Mouse (Mus musculus): ENCODE measurements at regions not wholly inside any gene's neighbourhood (a gene's known extent, or its start where the extent isn't known, plus 50 kb on each side); places are given as distances from the start of the nearest gene placed in this dataset.

DNA sequence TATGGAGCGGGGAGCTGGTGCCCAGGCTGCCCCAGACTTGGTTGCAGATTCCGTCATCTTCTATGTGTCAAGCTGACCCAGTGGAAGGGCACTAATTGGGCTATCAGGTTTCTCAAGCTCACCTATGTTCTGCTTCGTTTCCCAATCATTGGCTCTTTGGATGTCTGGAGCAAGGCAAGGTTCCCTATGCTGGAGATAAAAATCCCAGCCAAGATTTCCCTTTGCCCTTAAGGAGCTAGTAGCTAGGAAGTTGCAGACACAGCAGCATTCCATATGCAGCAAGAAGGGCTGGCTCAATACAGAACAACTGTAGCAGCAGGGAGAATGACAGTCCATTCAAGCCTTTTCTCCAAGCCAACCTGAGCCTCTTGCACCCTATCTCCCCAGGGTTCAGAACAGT lies 159.2 kb upstream of the Zfp706 start:
- no peak for DNase-seq (ENCODE audit: low read depth, low spot score)

DNA sequence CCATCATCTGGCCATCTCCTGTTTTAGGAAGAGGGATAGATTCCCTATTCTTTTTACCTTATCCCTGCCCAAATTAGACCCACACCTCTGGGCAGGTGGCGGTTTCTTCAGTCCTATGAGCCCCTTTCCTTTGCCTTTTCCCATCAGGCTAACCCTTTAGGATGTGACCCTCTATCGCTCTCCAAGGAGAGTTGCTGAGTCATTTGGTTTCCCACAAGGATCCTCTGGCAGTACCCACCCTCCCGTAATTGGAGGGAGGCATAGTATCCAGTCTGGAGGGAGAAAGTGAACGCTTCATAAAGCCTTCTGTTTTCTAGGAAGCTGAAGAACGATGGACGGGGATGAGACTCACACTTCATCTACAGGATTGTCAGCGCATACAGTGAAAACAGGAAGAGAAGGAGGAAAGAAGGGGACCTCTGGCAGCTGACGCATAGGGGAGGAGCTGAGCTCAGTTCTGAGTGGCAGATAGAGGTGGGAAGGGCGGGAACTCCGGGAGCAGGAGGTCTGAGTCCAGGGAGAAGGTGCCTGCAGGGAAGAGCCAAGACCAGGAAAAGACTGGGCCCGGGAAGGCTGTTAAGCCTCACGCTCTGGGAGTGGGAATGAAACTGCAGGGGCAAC lies 158.4 kb upstream of the Zfp706 start:
- no peak for DNase-seq (ENCODE audit: low read depth, low spot score)

DNA sequence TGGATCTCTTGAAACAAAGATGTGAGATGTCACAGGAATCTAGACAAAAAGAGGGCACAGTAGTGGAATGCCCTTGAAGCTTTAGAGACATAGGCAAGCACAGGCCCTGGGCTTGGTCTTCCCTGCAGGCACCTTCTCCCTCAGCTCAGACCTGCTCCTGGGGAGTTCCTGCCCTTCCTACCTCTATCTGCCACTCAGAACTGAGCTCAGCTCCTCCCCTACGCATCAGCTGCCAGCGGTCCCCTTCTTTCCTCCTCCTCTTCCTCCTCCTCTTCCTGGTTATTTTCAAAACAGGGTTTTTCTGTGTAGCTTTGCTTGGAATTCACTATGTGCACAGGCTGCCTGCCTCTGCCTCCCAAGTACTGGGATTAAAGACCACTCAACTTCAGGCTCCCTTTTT lies 157.6 kb upstream of the Zfp706 start:
- no peak for DNase-seq (ENCODE audit: low read depth, low spot score)

DNA sequence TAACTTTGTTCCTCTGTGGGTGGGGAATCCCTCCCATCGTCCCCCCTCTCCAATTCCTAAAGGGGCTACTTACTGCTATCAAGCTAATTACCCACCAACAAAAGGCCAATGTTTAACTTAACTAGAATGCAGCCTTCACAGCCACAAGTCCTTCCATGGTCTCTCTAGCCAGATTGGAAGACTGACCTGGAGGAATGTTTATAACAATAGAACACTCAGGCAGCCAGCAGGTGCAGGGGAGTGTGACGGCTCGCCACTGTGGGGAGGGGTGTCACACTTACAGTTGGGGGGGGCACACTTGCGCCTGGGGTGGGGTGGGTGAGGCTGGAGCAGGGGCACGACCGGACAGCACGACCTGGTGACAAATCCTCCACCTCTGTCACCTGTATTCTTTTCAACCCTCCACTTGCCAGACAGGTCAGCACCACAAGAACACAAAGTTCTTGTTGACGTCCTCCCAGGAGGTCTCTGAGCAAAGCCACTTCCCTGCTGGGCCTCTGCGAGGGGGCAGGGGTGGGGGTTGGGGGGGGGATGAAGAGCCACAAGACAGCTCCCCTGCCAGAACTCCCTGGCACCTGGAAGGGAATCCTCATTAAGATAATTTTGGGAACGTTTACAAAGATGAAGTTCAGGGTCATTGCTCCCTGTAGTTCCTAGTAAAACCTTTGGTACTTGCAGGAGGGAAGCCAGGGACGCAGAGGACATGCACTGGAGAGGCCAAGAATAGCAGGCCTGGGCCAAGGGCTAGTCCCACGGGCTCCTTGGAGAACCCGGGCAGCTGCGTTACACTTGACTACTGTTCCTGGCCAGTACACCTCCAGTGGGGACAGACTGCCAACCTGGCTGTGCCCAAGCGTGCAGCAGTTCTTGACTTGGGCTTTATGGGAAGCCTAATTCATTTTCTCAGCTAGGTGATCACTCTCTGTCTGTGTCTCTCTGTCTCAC lies 156.9 kb upstream of the Zfp706 start:
- no peak for DNase-seq (ENCODE audit: low read depth, low spot score)

DNA sequence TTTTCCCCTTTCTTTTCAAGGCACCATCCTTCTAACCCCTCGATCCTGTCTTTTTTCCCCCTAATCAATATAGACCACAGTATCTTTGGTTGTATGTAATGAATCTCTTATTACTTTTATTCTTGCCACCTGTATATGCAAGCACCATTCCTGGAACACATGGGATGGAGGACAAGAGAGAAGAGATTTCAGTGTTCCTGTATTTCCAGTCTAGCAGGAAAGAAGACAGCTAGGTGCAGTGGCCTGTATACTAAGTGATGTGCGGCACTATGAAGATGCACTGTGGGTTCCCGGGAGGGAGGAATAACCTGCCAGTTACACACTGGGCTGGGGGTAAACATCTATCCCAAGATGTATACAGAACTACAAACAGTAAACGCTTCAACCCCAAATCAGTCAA lies 152.4 kb upstream of the Zfp706 start:
- no peak for DNase-seq (ENCODE audit: low read depth, low spot score)

DNA sequence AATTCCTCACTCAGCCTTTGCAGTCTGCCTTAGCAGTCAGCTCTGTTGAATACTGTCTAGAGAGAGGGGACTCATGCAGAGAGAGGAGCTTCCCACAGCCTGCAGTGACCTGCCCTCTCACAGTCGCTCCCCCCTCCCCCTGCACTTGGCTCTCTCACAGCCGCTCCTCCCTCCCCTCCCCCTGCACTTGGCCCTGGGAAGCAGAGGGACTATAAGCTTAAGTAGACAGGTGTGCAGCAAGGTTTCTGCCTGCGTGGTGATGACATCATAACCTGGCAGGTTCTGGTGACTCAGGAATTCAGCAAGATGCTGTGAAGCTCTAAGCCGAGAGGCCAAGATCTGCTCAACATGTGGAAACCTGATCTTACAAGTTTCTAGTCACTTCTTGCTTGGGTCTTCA lies 151.8 kb upstream of the Zfp706 start:
- no peak for DNase-seq (ENCODE audit: low read depth, low spot score)

DNA sequence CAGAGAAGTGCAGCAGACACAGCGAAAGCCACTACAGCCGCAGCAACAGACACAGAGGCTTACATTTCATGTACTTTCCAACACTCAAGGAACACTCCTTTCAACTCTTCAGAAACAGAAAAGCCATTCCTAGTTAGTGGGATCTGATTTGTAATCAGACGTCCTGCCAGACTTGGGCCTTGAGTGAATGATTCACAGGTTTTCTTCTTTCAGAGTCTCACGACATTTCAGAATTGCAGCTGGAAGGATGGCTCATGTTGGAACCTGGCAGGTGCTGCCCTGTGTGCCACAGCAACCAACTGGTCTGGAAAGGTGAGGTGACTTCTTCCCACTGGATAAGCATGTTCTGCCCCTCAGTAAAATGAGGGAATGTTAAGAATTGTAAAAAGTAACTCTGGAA lies 149.8 kb upstream of the Zfp706 start:
- no peak for DNase-seq (ENCODE audit: low read depth, low spot score)

DNA sequence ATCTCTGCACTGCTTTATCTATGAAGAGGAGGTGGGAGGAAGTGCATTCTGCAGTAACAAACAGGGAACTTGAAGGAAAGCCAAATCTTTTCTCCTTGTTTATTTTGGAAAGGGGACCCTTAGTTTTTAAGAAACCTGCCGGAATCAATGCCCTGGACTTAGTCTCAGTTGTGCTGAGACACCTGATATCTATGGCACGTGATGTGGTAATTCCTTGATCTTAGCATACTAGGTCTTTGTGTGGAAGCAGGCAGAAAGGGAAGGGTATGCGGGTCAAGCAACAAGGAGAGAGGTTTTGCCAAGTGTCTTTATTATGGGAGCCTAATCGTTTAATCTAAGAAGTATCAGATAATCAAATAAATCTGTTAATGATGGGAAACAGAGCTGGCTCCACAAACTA lies 147.4 kb upstream of the Zfp706 start:
- no peak for DNase-seq (ENCODE audit: low read depth, low spot score)

DNA sequence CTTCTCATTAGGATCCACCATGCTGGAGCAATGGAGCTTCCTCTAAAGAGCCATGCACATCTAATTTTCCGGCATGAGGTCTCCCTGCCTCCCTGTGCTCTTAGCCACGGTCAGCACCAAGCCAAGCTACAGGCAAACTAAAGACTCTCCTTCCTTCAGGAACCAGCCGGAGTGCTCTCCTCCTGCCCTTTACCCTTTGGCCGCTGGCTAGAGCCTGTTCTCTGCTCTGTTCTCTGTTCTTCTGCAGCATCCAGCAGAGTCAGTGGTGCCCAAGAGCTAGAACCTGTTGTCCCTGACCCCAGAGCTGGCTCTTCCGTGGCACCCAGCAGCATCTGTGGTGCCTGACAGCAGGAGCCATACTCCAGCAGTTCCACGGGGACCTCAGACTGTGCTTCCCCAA lies 145.6 kb upstream of the Zfp706 start:
- DNase-seq (ENCODE audit: low read depth, low spot score): no peak

DNA sequence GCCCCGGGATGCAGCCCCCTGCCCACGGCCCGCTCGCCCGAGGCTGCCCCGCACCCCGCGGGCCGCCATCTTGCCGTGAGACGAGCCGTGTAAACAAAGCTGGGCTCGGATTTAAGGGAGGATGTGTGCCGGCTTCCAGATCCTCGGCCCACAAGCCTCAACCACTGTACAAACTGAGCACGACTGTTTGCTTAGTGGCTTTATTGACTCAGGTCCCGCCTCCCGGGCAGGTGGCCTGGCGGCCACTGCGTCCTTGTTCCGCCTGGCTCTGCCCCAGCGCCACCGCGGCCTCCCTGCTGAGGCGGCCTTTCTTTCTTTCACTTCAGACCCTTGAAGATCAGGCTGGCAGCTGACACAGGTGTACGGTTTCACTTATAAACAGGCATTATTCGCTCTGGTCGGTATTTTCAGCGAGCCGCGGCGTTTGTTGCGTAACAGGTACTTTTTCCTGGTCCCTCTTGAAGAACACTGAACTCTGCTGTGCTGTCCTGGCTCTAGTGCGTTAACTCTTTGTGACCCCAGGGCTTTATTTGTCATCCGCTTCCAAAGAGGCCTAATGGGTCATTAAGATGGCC lies 128.1 kb upstream of the Zfp706 start:
- no peak for DNase-seq (ENCODE audit: low read depth, low spot score)

DNA sequence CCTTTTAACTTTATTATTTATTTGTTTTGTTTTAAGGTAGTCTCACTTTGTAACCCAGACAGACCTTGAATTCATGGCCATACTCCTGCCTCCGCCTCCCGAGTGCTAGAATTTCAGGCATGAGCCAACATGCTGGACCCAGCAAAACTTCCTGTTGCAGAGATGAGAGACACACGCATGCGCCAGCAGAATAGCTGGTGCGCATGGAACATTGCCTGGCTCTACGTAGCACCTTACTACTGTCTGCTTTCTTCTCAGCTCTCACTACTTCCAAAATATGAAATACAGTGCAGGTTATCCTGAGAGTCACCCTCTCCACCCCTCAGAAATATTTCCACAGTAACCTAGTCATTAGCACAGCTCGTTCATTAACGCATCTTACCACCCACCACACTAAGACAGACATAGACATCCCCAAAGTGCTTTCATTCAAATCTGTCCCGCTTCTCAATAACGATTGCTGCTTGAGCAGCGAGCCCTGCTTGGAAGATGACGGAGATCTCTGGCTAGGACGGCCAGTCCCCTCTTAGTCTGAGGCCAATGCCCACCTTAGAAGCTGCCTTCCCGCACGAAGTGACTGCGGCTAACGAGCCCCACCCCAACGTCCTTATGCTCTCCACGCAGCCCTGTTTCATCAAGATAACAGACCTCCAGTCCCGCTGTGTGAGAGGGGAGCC lies 127.5 kb upstream of the Zfp706 start:
- DNase-seq (ENCODE audit: low read depth, low spot score): no peak

DNA sequence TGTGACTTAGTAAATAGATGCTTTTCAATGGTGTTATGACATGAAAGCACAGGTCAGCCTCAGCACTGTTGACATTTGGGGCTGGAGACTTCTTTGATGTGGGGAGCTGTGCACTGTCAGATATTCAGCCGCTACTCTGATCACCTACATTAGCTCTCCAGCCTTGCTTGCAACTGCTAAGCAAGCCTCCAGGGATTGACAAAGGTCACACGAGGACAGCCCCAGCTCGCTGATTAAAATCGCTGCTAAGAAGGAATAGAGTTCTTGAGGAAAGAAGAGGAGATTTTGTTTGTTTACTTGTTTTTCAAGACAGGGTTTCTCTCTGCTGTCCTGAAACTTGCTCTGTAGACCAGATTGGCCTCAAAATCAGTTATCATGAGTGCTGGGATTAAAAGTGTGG lies 126.8 kb upstream of the Zfp706 start:
- no peak for DNase-seq (ENCODE audit: low read depth, low spot score)

DNA sequence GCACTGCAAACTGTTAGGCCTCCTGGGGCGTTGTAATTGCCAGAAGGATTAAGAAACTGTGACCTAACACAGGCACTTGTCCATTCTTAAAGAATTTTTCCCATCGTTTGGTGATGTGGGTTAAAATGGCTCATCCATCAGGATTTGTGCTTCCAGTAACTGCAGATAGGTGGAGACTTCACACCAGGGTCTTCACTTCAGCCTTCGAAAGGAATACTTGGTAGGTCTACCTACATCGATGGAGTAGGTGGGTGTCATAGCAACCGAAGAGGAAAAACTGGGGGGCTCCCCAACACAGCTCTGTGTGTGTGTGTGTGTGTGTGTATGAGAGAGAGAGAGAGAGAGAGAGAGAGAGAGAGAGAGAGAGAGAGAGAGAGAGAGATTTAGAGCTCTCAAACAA lies 126.3 kb upstream of the Zfp706 start:
- DNase-seq (ENCODE audit: low read depth, low spot score): no peak

DNA sequence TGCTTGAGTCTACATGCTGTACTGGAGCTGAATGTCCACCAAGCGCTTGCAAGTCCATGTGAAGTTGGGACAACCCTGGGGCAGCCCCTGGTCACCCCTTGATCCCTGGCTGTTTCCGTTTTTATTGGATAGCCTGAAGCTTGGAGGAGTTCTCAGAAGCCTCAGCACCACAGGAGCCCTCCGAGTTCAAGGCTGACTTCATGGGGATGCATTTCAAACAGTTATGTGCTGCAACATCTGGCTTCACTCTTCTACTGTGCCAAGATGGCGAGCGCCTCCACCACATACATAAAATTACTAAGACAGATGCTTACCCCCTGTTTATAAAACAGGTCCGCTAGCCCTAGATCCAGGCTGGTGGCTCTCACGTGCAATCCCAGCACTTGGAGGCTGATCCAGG lies 120.1 kb upstream of the Zfp706 start:
- DNase-seq (ENCODE audit: low read depth, low spot score): no peak

DNA sequence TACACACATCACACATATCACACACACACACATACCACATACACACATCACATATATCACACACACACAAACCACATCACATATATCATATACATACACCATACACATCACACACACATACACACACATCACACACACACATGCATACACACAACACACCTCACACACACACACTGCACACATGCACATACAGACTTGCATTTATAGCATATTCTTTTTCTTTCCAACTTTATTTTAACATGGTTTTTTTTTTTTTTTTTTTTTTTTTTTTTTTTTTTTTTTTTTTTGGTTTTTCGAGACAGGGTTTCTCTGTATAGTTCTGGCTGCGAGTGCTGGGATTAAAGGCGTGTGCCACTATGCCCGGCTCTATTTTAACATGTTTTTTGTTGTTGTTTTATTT lies 119.6 kb upstream of the Zfp706 start:
- no peak for DNase-seq (ENCODE audit: low read depth, low spot score)

DNA sequence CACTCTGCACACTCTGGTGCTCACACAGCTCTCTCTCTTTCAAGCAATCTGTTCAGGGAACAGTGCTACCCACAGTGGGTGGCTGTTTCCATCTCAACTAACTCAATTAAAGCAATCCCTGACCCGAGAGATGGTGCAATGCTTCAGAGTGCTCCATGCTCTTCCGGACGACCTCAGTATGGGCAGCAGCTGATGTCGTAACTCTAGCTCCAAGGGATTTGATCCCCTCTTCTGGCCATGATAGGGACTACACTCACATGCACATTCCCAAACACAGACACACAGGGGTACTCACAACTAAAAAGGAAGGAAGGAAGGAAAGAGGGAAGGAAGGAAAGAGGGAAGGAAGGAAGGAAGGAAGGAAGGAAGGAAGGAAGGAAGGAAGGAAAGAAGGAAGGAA lies 118.2 kb upstream of the Zfp706 start:
- no peak for DNase-seq (ENCODE audit: low read depth, low spot score)

DNA sequence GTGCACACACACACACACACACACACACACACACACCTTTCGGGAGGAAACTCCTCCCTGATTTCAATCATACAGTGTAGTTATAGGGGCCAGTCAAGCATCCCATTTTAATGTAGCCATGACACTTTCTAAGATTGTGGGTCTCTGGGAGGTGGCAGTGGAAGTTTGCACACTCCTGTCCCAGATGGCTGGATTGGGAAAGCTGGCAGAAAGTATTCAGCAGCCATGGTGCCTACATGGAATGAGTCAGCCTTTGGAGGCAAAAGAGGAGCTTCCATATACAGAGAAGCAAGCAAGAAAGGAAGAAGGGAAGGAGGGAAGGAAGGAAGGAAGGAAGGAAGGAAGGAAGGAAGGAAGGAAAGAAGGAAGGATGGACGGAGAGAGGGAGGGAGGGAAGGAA lies 117.4 kb upstream of the Zfp706 start:
- no peak for DNase-seq (ENCODE audit: low read depth, low spot score)

DNA sequence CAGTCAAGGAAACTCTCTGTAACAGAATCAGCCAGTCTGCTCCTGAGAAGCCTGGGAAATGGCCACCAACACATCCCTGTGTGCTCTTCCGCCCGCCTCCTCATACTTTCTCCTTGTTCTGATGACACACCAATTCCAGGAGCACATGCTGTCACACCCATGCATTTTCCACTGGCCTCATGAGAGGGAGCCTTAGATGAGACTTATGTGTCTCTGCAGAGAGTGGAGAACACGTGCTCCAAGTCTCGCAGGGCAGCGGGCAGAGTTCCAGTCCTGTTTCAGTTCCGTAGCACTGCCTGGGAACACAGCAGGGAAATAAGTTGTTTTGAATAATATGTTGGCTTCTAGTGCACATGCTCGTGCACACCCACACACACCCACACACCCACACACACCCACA lies 116.7 kb upstream of the Zfp706 start:
- DNase-seq (ENCODE audit: low read depth, low spot score): no peak

DNA sequence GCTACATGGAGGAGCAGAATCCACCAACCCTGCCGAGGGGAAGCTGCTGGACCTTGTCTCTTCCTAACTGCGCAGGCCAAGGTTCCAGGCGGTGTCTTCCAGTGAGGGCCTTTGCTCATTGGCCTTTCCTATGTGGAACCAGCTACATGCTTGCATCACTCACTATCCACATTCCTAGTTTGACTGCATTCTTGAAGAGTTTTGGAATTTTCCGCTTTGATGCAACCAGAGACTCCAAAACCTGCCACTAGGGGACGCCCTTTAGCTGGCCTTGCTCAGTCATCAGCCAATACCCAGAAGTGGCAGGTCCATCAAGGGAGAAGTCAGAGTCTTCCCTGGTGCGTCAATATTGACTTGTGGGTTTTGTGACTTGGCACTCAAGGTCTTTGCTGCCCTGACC lies 112.8 kb upstream of the Zfp706 start:
- DNase-seq (ENCODE audit: low read depth, low spot score): no peak

DNA sequence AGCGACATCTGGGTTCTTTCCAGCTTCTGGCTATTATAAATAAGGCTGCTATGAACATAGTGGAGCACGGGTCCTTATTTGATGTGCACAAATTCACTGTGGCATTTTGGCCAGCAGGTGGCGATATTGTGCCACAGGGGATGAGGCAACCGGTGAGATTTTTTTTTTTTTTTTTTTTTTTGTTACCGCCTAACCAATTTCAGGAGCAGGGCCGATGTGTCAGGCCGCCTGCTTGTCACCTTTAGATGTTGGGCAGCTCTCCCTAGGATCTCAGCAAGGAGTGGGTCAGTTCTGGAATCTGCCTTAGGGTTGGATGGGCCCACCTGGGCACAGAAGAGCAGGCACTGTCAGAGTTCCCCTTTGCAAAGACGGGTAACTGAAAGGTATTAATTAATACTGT lies 106.5 kb upstream of the Zfp706 start:
- no peak for DNase-seq (ENCODE audit: low read depth, low spot score)

DNA sequence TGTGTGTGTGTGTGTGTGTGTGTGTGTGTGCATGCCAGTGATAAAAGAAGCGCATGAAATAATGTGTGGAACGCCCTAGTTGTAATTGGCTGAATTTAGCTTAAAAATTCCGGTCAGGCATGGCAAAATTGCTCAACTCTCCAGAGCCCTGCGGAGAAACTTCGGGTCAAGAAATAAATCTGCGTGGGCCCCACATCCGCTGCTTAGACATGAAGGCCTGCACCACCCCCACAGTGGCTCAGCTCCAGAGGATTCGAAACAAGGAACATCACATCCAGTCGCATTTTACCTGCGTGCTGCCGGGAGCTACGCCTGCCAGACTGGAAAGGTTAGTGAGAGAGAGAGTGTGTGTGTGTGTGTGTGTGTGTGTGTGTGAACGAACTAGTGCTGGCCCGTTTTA lies 102.9 kb upstream of the Zfp706 start:
- DNase-seq (ENCODE audit: low read depth, low spot score): no peak

DNA sequence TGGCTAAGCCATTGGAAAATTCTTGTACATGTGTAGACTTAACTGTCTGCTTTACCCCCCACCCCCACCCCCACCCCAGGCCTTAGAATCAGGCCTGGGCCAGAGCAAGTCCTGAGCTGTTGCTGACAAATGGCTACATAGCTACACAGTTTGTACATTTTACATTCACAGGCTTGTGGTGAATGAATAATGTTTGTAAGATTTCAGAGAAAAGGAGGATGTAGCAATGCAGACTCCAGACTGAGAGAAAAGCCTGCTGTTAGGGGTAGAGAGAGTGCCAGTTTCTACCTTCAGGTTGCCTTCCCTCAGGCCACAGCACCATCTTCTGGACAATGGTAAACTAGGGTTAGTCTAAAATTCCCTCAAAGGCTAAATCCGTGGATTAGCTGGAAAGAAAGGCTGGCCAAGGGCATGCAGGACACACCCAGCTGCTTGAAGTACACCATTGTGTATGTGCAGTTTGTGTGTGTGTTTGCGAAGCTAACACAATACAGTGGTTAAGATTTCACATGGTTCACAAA lies 94.5 kb upstream of the Zfp706 start:
- no peak for DNase-seq (ENCODE audit: low read depth, low spot score)
